Mouse (Mus musculus) heart, embryonic 11.5 days (tissue): Measurements from ENCODE around the gene Cd47. TPM values are rescaled to one million over a fixed set of nuclear protein-coding genes. Genes with fewer than 3 reads are reported as not detected.

ENCODE experiments used
- ATAC-seq: fragments of 200-750 bp; cut with Nextera tagmentation; replicated peaks from 2 replicates; pipeline ENCODE4 v1.8.0; 2017; ENCODE audit warnings: moderate library complexity; ENCODE audit not compliant: insufficient number of reproducible peaks, low FRiP score, low TSS enrichment
- H3K27ac ChIP-seq: fragments of 300-500 bp; sonication (generic); 2 replicates; pipeline ENCODE4 v1.5.1; 2014; ENCODE audit warnings: mild to moderate bottlenecking, low read depth, low read length
- H3K27me3 ChIP-seq: fragments of 300-500 bp; sonication (generic); 2 replicates; pipeline ENCODE4 v1.6.1; 2014; ENCODE audit warnings: mild to moderate bottlenecking, low read length, mixed read lengths; ENCODE audit not compliant: control insufficient read depth, insufficient read depth
- H3K36me3 ChIP-seq: fragments of 300-500 bp; sonication (generic); 2 replicates; pipeline ENCODE4 v1.6.1; 2014; ENCODE audit warnings: mild to moderate bottlenecking, low read length, moderate library complexity, mixed read lengths; ENCODE audit not compliant: control insufficient read depth, insufficient read depth
- H3K4me1 ChIP-seq: fragments of 300-500 bp; sonication (generic); 2 replicates; pipeline ENCODE4 v1.6.1; 2014; ENCODE audit warnings: low read length; ENCODE audit not compliant: control insufficient read depth, insufficient read depth
- H3K4me2 ChIP-seq: fragments of 300-500 bp; sonication (generic); 2 replicates; pipeline ENCODE4 v1.6.1; 2014; ENCODE audit warnings: mild to moderate bottlenecking, moderate library complexity
- H3K4me3 ChIP-seq: fragments of 300-500 bp; sonication (generic); 2 replicates; pipeline ENCODE4 v1.5.1; 2014; ENCODE audit warnings: low read depth, low read length
- H3K9ac ChIP-seq: fragments of 300-500 bp; sonication (generic); 2 replicates; pipeline ENCODE4 v1.6.1; 2014; ENCODE audit warnings: mild to moderate bottlenecking, low read depth, low read length, moderate library complexity
- H3K9me3 ChIP-seq: fragments of 300-500 bp; sonication (generic); replicated peaks from 2 replicates; pipeline ENCODE4 v1.6.1; 2016; ENCODE audit warnings: low read length; ENCODE audit not compliant: control insufficient read depth
- WGBS: fragments of 180-500 bp; shearing (Covaris S2); extraction: QIAGEN DNeasy Blood & Tissue Kit; methylation state at CpG from one replicate; pipeline ENCODE4 v1.1.7; 2014; ENCODE audit not compliant: insufficient replicate concordance; 5-methylcytosine and 5-hydroxymethylcytosine counted together
- polyA plus RNA-seq: library from polyadenylated mRNA; unstranded; fragments of >200 nt; fragmentation: Nextera tagmentation; extraction: Ambion mirVana; gene quantifications from 2 replicates; pipeline ENCODE4 v1.2.1, GENCODE M21; 2014

The Cd47 gene
- polyA plus RNA-seq, 1 experiment from 2014 or later: 58.5 TPM

DNA sequence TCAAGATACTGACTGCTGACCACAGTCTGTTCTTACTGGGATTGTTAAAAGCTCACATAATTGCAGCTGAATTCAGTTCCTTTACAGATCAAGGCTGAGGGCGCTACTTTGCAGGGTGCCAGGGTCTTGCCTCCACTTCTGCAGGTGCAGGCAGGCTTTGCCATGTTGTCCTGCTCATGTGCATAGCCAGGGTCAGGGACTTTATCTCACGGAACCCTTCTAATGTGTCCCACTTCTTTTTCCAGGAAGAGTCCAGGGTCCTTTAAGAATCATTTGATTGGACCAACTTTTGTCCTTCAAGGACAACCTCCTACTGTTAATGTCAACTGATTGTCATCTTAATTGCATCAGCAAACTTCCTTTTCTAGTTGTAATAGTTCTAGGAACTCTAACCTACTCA, 77.7 kb downstream of the Cd47 start:
- no peak overlapping the region for H3K4me2 ChIP-seq
- no peaks in the 10 kb centered on the region for H3K4me1 ChIP-seq
- no peaks in the 10 kb centered on the region for H3K27me3 ChIP-seq
- H3K27ac ChIP-seq: no peak overlapping the region
- H3K9ac ChIP-seq: no peak overlapping the region
- 88% methylated on average over 2 of the region's 2 CpGs for WGBS
- ATAC-seq: no peak
- no peak overlapping the region for H3K4me3 ChIP-seq
- no peaks in the 10 kb centered on the region for H3K36me3 ChIP-seq
- H3K9me3 ChIP-seq: no peaks in the 10 kb centered on the region

DNA sequence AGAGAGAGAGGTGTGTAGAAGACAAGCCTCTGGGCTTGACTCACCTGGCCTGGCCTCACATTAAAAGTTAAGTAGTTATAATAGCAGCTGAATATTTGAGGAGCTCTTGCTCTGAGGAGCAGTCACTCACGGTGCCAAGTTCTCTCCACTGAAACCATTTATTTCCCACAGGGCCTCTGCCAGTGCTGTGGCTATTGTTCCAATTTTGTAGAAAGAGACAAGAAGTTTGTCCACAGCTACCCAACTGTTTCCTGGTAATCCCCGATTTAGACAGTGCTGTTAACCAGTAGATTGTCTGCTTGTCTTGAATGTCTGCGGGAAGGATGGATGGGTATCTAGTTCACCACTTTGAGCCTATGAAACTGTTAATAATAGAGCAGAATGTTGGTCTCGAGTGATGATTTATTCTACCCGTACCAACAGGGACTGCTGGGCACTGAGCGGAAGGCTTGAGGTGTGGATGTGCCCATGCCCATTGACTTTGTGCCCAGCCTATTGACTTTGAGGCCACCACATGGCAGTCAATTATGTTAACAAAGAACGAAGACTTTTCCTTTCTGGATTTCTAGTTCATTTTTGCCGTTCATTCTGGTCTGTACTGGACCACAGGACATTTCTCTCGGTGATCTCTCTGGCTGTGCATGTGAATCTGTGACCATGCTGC, 86.2 kb downstream of the Cd47 start:
- Histone ChIP-seq H3K4me2 (no peak overlapping the region), H3K9me3 (no peaks in the 10 kb centered on the region), H3K27ac (no peak overlapping the region), H3K9ac (no peak overlapping the region), H3K4me1 (peaks cover 7% of the 10 kb centered on the region), H3K4me3 (no peak overlapping the region), H3K27me3 (no peaks in the 10 kb centered on the region), H3K36me3 (no peaks in the 10 kb centered on the region)
- WGBS: 94% methylated on average over 9 of the region's 9 CpGs
- ATAC-seq: no peak

GRCm38 (mm10) chr16:49887290-49887689, 87.0 kb downstream of the Cd47 start:
- Histone ChIP-seq H3K4me2 (no peak overlapping the region), H3K27ac (no peak overlapping the region), H3K36me3 (0 out of 2 replicates have a peak, but pooled peaks cover 3% of the 10 kb centered on the region), H3K4me3 (no peak overlapping the region), H3K4me1 (peaks cover 7% of the 10 kb centered on the region), H3K27me3 (no peaks in the 10 kb centered on the region), H3K9me3 (peaks cover 3% of the 10 kb centered on the region), H3K9ac (no peak overlapping the region)
- no peak for ATAC-seq
- WGBS: 65% methylated on average over 3 of the region's 3 CpGs

DNA sequence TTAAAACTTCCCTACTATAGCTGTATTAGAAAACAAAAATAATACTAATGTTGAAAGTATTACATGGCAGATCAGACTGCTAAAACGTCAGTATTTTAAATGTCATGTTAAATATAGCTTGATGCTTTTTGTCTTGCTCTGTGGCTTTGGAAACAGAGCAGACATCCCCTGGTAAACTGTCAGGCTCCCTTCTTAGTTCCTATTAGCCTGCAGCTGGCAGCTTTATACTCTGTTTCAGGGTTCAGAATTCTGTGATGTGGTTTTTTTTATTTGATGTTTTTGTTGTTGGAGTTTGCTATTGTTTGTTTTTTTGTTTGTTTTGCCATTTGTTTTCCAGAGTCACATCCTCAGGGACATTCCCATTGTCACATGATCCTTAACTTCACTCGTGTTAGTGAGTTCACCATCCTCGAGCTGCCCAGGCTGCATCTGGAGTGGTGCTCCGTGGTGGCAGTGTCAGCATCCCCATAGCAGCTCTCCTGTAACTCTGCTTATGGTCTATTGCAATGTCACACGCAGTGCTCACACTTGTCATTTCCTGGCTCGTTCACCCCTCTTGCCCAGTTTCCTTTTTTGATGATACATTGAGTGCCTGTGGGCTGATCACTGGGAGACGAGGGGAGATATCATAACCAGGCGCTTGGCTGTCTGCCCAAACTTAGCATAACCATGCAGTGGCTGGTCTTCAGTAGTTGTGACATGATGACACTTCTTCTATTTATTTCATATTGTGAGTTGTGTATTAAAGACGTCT, 87.7 kb downstream of the Cd47 start:
- Histone ChIP-seq H3K9ac (no peak overlapping the region), H3K9me3 (peaks cover 4% of the 10 kb centered on the region), H3K4me3 (no peak overlapping the region), H3K4me2 (no peak overlapping the region), H3K27ac (no peak overlapping the region), H3K4me1 (peaks cover 7% of the 10 kb centered on the region), H3K36me3 (0 out of 2 replicates have a peak, but pooled peaks cover 4% of the 10 kb centered on the region), H3K27me3 (no peaks in the 10 kb centered on the region)
- no peak for ATAC-seq
- 43% methylated on average over 9 of the region's 9 CpGs for WGBS

DNA sequence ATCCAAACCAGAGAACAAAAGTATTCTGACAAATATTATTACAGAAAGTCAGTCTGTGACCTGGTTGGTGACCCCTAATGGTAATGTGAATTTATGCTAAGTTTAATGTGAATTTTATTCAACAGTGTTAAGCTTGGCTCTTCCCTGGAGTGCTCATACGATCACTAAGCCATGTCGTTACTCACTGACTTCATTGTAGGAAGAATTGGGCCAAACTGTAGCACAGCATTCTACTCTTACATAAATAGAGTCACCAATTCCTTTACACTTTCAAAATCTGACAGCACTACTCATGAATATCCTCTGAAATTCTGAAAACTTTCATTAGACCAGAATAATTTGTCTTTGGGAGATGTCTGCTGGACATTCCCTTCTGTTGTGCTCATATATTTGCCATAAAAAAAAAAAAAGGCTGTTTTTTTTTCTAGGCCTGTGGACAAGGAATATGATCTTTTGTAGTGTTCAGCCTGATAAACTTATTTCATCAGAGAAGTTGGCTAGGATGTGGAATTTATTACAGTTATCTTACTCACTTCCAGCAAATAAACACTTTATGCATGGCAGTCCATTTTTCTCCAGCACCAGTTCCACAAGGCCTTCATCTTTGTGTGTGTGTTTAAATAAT, 88.8 kb downstream of the Cd47 start:
- no peak overlapping the region for H3K9ac ChIP-seq
- no peak overlapping the region for H3K4me3 ChIP-seq
- no peaks in the 10 kb centered on the region for H3K27me3 ChIP-seq
- H3K9me3 ChIP-seq: peaks cover 4% of the 10 kb centered on the region
- 0 out of 2 replicates have a peak, but pooled peaks cover 4% of the 10 kb centered on the region for H3K36me3 ChIP-seq
- WGBS: 81% methylated on average over 2 of the region's 2 CpGs
- no peak overlapping the region for H3K27ac ChIP-seq
- ATAC-seq: no peak
- no peak overlapping the region for H3K4me2 ChIP-seq
- peaks cover 8% of the 10 kb centered on the region for H3K4me1 ChIP-seq

DNA sequence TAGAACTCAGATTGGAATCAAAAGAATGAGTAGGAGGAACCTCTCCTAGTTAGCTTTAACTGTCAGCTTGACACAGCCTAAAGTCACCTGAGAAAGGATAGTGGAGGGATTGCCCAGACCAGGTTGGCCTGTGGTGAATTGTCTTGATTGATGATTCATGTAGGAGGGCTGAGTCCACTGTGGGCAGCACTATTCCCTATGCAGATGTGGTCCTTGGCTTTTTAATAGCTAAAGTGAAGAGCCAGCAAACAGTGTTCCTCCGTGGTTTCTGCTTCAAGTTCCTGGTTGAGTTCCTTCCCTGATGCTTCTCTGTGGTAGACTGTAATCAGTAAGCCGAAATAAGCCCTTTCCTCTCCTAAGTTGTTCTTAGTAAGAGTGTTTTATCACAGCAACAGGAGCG, 91.9 kb downstream of the Cd47 start:
- Histone ChIP-seq H3K27me3 (no peaks in the 10 kb centered on the region), H3K9me3 (peaks cover 4% of the 10 kb centered on the region), H3K27ac (no peak overlapping the region), H3K4me2 (no peak overlapping the region), H3K4me1 (peaks cover 21% of the 10 kb centered on the region), H3K36me3 (0 out of 2 replicates have a peak, but pooled peaks cover 4% of the 10 kb centered on the region), H3K4me3 (no peak overlapping the region), H3K9ac (no peak overlapping the region)
- 93% methylated on average over 3 of the region's 3 CpGs for WGBS
- no peak for ATAC-seq

DNA sequence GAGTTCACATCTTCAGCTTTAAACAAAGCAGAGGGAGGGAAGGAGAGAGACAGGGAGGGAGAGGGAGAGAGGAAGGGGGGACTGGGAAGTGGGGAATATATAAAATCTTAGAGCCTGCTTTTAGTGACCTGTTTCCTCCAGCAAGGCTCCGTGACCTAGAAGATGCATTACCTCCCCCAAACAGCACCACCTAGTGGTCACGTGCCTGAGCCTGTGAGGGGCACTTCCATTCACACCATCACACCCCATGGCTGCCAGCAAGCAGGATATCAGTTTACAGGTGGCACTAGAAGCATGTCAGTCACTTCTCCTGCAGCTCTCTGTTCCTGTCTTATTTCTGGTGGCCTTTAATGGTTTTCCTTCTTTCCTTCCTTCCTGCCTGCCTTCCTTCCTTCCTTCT, 92.6 kb downstream of the Cd47 start:
- Histone ChIP-seq H3K4me1 (peaks cover 18% of the 10 kb centered on the region), H3K9ac (no peak overlapping the region), H3K27ac (no peak overlapping the region), H3K9me3 (peaks cover 4% of the 10 kb centered on the region), H3K4me2 (no peak overlapping the region), H3K4me3 (no peak overlapping the region), H3K36me3 (0 out of 2 replicates have a peak, but pooled peaks cover 4% of the 10 kb centered on the region), H3K27me3 (no peaks in the 10 kb centered on the region)
- no peak for ATAC-seq
- WGBS: 71% methylated on average over 2 of the region's 2 CpGs

DNA sequence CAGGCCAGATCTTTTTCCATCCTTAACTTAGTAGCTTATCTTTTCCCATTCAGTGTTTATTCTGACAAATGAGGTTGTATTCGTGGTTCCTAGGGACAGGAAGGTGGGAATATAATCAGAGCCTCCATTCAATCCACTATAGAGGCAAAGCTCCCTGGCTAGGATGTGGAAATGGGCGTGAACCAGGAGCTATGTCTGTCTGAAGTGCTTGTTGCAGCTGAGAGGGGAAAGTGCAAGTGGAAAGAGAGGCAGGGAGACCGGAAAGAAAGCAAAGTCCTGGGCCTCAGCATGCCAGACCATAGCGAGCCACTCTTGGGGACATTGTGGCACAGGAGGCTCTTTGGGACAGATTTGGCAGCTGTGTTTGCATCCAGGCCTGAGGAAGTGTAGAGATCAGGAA, 94.3 kb downstream of the Cd47 start:
- Histone ChIP-seq H3K27me3 (no peaks in the 10 kb centered on the region), H3K36me3 (0 out of 2 replicates have a peak, but pooled peaks cover 4% of the 10 kb centered on the region), H3K4me2 (no peak overlapping the region), H3K4me1 (peaks cover 14% of the 10 kb centered on the region), H3K4me3 (no peak overlapping the region), H3K9ac (no peak overlapping the region), H3K9me3 (peaks cover 4% of the 10 kb centered on the region), H3K27ac (no peak overlapping the region)
- no peak for ATAC-seq
- 35% methylated on average over 4 of the region's 4 CpGs for WGBS
